Mouse (Mus musculus) adrenal gland, adult 10 weeks (tissue): Measurements from ENCODE around the gene H2-K1. TPM values are rescaled to one million over a fixed set of nuclear protein-coding genes. Genes with fewer than 3 reads are reported as not detected.

Experiments
- polyA plus RNA-seq: library from polyadenylated mRNA; stranded (reverse); fragments of 350-450 nt; fragmentation: Illumina TruSeq; extraction: RNeasy Lipid Tissue Mini Kit (QIAGEN cat#74804); gene quantifications from one replicate; pipeline ENCODE4 v1.2.3, GENCODE M21; 2014; ENCODE audit warnings: low read depth, low replicate concordance

Gene H2-K1
- polyA plus RNA-seq = 201 TPM

DNA sequence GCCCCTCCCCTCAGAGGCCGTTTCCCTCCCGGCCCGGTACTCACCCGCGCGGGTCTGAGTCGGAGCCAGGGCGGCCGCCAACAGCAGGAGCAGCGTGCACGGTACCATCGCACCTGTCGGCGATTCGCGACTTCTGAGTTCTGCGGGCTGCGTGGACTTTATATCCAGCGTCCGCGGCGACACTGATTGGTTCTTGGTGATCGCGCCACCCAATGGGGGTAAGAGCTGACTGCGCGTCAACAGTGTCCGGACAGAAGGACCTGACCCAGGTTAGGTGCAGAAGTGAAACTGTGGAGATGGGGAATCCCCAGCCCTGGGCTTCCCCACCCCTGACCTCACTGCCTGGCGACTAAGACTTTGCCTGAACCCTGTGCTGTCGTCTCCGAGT lies at the start of gene H2-K1:
Gene H2-K1, minus strand, starts transcription at position 198 of the 388 bp plus-strand sequence.

DNA sequence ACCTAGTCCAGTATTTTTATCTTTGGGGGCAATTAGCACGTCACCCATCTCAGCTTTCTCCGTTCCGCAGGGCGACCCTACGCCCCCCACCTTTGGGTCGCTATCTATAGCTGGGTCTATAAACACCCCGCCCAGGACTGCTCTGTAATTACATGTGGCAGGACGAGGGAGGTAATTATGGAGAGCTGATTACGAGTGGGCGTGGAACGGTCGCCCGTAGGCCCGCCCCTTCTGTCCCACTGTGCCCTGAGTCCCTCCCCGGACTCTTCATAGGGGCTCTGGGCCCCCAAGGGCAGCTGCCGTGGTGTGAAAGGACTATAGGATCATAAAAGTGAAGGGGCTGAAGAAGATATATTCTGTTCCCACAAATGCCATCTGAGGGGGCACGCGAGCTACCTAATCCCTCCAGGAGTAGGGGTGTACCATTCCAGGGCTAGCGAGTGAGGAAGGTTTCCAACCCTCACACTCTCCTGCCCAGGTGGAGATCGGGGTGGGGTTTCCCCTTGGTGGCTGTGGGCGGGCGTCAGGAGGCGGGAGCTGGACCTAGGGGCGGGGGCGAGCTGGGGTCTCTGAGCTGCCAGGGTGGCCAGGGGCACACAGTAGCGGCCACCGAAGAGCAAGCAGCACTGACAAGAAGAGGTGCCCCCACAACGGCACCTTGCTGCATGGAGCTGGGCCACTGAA lies 38.9 kb upstream of the H2-K1 start, which contains the start of gene Col11a2:
Gene Col11a2, plus strand, starts transcription at position 560 of the 684 bp plus-strand sequence.

DNA sequence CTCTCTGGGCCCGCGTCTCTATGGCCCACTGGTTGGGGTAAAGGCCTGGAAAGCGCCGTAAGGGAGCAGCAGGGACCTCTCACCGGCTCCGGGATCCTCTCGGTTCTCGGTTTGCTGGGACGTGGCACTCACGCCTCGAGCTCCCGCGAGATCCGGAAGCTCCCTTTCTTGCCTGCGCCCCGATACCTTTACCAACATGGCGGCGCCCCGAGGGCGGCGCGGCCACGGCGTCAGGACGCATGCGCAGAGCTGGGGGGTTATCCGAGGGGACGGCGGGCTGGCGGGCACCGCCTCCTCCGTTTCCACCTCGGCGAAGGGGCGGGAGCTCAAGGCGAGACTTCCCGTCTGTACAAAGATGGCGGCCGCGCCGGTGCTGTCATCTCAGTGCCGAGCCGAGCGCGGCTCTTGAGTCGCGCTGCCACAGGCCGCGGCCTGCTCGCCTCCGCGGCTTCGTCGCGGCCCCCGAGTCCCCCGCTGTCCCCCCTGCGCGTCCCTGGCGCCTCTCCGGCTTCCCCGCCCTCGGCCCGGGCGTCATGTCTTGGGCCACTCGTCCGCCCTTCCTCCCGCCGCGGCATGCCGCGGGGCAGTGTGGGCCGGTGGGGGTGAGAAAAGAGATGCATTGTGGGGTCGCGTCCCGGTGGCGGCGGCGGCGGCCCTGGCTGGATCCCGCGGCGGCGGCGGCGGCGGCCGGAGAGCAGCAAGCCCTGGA lies 31.5 kb upstream of the H2-K1 start, which contains the start of the genes Slc39a7 and Rxrb:
Gene Slc39a7, minus strand, starts transcription at position 218 of the 709 bp plus-strand sequence.
Gene Rxrb, plus strand, starts transcription at position 348 of the 709 bp plus-strand sequence.

DNA sequence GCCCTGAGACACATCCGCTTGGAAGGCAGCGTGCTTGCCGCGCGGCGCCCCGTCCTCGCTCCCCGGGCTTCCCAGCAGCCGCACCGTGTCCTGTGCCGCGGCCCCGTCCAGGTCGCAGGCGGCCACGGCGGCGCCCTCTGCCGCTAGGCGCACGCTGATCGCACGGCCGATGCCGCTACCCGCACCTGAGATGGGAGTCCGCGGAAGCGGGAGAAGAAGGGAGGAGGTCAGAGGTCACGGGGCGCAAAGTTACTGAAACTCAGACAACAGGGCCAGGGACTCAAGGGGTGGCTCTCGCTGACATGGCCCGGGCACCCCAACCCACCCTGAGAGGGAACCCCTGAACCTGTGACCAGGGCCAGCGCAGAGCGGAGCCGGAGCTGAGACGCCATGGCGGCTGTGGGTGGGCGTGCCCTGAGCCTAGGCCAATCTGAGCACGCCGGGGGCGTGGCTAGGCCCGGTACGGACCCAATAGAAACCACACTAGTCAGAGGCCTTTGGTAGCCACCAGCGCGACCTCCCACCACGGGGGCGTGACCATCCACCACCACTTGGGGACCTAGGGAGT lies 27.6 kb upstream of the H2-K1 start, which contains the start of gene H2-Ke6:
Gene H2-Ke6, minus strand, starts transcription at position 405 of the 568 bp plus-strand sequence.

DNA sequence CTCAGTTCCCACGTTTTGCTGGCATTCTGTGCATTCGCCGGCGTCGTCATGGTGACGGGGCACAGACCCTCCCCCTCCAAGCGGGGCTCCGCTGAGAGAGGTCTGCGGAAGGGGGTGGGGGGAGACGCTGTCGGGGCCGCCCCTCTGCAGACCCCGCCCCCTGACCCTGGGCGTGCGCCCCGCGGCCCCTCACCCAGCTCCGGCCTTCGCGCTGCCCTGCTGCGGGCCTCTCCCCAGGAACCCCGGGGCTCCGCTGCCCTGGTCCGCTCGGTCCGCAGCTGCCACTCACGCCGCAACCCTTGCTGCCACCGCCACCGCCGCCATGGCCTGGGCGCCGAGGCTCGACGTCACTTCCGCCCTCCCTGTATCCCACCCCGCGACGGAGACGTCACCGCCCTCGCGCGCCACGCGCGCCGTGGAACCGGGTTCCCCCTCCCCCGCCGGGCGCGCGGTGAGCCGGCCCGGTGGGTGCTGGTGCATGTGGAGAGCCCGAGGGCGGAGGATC lies 24.2 kb upstream of the H2-K1 start, which contains the start of gene Ring1:
Gene Ring1, minus strand, starts transcription at position 364 of the 505 bp plus-strand sequence.

DNA sequence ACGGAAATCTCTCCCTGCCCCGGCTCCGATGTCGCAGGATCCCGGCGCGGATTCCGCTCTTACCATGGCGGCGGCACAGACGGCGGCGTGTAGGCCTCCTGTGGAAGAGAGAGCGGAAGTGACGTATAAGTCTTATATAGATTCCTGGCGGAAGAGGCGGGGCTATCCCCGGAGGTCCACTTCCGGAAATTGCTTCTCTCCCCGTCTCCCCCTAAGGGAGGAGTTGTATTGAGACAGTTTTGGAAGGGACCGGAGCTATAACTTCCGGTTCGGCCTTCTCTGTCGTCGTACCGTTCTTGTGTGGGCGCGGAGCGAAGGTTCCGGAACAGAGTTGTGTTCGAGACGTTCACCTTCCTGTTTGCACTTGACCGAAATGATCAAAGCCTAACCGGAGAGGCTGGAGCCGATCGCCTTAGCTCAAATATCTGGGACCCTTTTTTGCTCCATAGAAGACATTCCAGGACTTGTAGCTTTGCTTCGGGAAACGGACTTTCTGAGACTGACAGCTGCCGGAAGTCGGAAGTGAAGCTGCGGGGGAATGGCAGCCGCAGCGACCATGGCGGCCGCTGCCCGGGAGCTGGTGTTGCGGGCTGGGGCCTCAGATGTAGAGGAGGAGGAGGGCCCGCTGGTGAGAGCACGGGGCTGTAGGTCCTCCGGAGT lies 44.5 kb downstream of the H2-K1 start, which contains the start of the genes Vps52 and Rps18:
Gene Vps52, plus strand, starts transcription at position 258 of the 660 bp plus-strand sequence.
Gene Rps18, minus strand, starts transcription at position 447 of the 660 bp plus-strand sequence.

DNA sequence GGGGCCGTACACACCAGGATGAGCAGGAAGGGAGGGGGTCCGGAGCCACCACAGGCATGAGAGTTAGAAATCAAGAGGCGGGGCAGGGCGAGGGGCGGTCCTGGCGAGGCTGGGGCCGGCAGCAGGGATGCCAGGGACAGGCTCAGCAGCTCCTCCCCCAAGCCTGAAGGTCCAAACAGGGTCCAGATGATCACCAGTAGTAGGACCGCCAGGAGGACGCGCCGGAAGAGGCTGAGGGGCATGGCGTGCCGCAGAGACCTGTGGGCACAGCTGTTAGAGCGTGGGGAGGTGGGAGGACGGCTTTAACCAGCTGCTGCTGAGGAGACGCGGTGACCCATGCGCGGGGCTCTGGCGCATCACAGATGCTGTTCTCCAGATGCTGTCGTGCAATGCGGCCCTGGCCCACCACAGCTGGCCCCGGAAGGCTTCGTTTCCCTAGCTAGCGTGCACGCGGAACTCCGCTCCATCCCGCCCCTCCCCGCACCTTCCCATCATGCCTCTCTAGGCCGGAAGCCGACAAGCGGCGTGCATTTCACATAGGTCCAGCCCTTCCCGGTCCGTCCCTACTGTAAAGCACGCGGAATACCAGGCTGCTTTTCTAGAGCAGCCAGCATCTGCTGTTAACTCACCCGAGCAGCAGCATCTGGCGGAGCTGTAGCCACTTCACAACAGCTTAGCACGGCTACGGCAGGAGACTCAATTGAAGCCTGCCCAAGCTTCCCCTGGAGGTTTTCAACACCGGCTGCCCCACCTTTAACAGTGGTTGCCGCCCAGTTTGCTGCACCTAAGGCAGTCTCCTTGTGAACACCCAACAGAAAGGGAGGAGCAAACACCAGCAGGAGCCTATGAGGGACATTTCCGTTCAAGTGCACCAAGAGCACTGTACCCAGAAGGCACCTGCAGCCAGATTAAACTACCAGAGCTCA lies 48.9 kb downstream of the H2-K1 start, which contains the start of gene B3galt4:
Gene B3galt4, minus strand, starts transcription at position 468 of the 926 bp plus-strand sequence.

Other genes starting within 250 kb of the H2-K1 start
- gene Rab11b, start 239.8 kb downstream of the H2-K1 start, polyA plus RNA-seq = 40.2 TPM
- gene Angptl4, start 218.5 kb downstream of the H2-K1 start, polyA plus RNA-seq = 4.9 TPM
- 17.0 TPM for gene Kank3, start 189.8 kb downstream of the H2-K1 start, polyA plus RNA-seq
- gene Rps28, start 175.8 kb downstream of the H2-K1 start, polyA plus RNA-seq = 62.1 TPM
- 29.1 TPM for gene Ndufa7, start 175.8 kb downstream of the H2-K1 start, polyA plus RNA-seq
- gene Cd320, start 157.3 kb downstream of the H2-K1 start, polyA plus RNA-seq = 7.3 TPM
- not detected for gene Gm7029, start 126.5 kb downstream of the H2-K1 start, polyA plus RNA-seq
- not detected for gene Kifc1, start 109.7 kb downstream of the H2-K1 start, polyA plus RNA-seq
- gene Platr17, start 95.2 kb downstream of the H2-K1 start, polyA plus RNA-seq = not detected
- 9.9 TPM for gene Daxx, start 90.9 kb downstream of the H2-K1 start, polyA plus RNA-seq
- 43.1 TPM for gene Tapbp, start 84.4 kb downstream of the H2-K1 start, polyA plus RNA-seq
- 1.3 TPM for gene Zbtb22, start 84.4 kb downstream of the H2-K1 start, polyA plus RNA-seq
- gene Rgl2, start 70.8 kb downstream of the H2-K1 start, polyA plus RNA-seq = 3.8 TPM
- gene Pfdn6, start 60.0 kb downstream of the H2-K1 start, polyA plus RNA-seq = 14.8 TPM
- 0.70 TPM for gene Wdr46, start 59.7 kb downstream of the H2-K1 start, polyA plus RNA-seq
- gene B3galt4, start 48.9 kb downstream of the H2-K1 start, polyA plus RNA-seq = 0.35 TPM
- 6.1 TPM for gene Vps52, start 44.5 kb downstream of the H2-K1 start, polyA plus RNA-seq
- 17.8 TPM for gene Rps18, start 44.3 kb downstream of the H2-K1 start, polyA plus RNA-seq
- 1.9 TPM for gene Ring1, start 24.3 kb upstream of the H2-K1 start, polyA plus RNA-seq
- gene H2-Ke6, start 27.7 kb upstream of the H2-K1 start, polyA plus RNA-seq = 6.8 TPM
- gene Slc39a7, start 31.3 kb upstream of the H2-K1 start, polyA plus RNA-seq = 0.82 TPM
- gene Rxrb, start 31.5 kb upstream of the H2-K1 start, polyA plus RNA-seq = 0.99 TPM
- gene Col11a2, start 39.1 kb upstream of the H2-K1 start, polyA plus RNA-seq = not detected
- gene H2-Oa, start 92.0 kb upstream of the H2-K1 start, polyA plus RNA-seq = not detected
- gene H2-DMa, start 119.2 kb upstream of the H2-K1 start, polyA plus RNA-seq = not detected
- 272 TPM for gene Brd2, start 122.3 kb upstream of the H2-K1 start, polyA plus RNA-seq
- not detected for gene H2-DMb2, start 143.0 kb upstream of the H2-K1 start, polyA plus RNA-seq
- gene H2-DMb1, start 152.7 kb upstream of the H2-K1 start, polyA plus RNA-seq = 2.0 TPM
- gene Tap1, start 187.2 kb upstream of the H2-K1 start, polyA plus RNA-seq = 2.2 TPM
- gene Psmb9, start 187.4 kb upstream of the H2-K1 start, polyA plus RNA-seq = 2.9 TPM
- gene Psmb8, start 197.4 kb upstream of the H2-K1 start, polyA plus RNA-seq = 1.2 TPM
- 0.64 TPM for gene Tap2, start 203.2 kb upstream of the H2-K1 start, polyA plus RNA-seq
- gene H2-Ob, start 238.6 kb upstream of the H2-K1 start, polyA plus RNA-seq = 1.1 TPM